Mouse (Mus musculus): ENCODE data around the gene Olfr1325. TPM values are rescaled to one million over a fixed set of nuclear protein-coding genes. Genes with fewer than 3 reads are reported as not detected.
"Not testable (repeated sequence)": the region's sequence is repeated elsewhere in the genome, so short reads cannot be mapped to it uniquely, and the experiment has no call there.

Olfr1325 gene
- not detected in 2 replicates for polyA plus RNA-seq (2014; fragmentation: Nextera tagmentation; extraction: Ambion mirVana)

- Histone ChIP-seq H3K9ac (ENCODE audit: low read length) (no peak within 1 kb of the TSS), H3K36me3 (ENCODE audit: control insufficient read depth, insufficient read depth, low read length) (no peaks in the 10 kb centered on the region), H3K9me3 (replicated peaks; ENCODE audit: control insufficient read depth, low read length) (no peaks in the 10 kb centered on the region), H3K4me2 (ENCODE audit: low read length) (no peak within 1 kb of the TSS), H3K4me3 (ENCODE audit: low read depth, low read length) (no peak within 1 kb of the TSS), H3K27me3 (replicated peaks; ENCODE audit: control insufficient read depth, insufficient read depth, low read length) (no peaks in the 10 kb centered on the region), H3K4me1 (ENCODE audit: control insufficient read depth, insufficient read depth, low read length) (no peaks in the 10 kb centered on the region), H3K27ac (ENCODE audit: low read depth, low read length) (no peak within 1 kb of the TSS)
- DNase-seq (ENCODE audit: low spot score): no peak
- no peak for ATAC-seq
- 88% methylated on average over 2 of the region's 2 CpGs for WGBS
Observed at GRCm38 (mm10) chrX:74592379-74592778, at the start of gene Olfr1325. Gene Olfr1325, plus strand, starts transcription at chrX:74592679.

GRCm38 (mm10) chrX:74574788-74575187, 17.7 kb upstream of the Olfr1325 start, which contains the start of gene Olfr1326-ps1:
Gene Olfr1326-ps1, minus strand, starts transcription at chrX:74574888.
- Histone ChIP-seq H3K36me3 (ENCODE audit: control insufficient read depth, insufficient read depth, low read length) (no peaks in the 10 kb centered on the region), H3K9ac (ENCODE audit: low read length) (no peak within 1 kb of the TSS), H3K4me1 (ENCODE audit: control insufficient read depth, insufficient read depth, low read length) (no peaks in the 10 kb centered on the region), H3K9me3 (replicated peaks; ENCODE audit: control insufficient read depth, low read length) (no peaks in the 10 kb centered on the region), H3K27ac (ENCODE audit: low read depth, low read length) (no peak within 1 kb of the TSS), H3K27me3 (replicated peaks; ENCODE audit: control insufficient read depth, insufficient read depth, low read length) (no peaks in the 10 kb centered on the region), H3K4me2 (ENCODE audit: low read length) (no peak within 1 kb of the TSS), H3K4me3 (ENCODE audit: low read depth, low read length) (no peak within 1 kb of the TSS)
- ATAC-seq (no peak), DNase-seq (ENCODE audit: low spot score) (no peak)

GRCm38 (mm10) chrX:74645466-74646323, 53.2 kb downstream of the Olfr1325 start, which contains the start of gene Gm5640:
Gene Gm5640, minus strand, starts transcription at chrX:74645635.
- not testable (repeated sequence) for H3K4me1 ChIP-seq (ENCODE audit: control insufficient read depth, insufficient read depth, low read length); H3K27me3 ChIP-seq (replicated peaks; ENCODE audit: control insufficient read depth, insufficient read depth, low read length); H3K9me3 ChIP-seq (replicated peaks; ENCODE audit: control insufficient read depth, low read length); H3K4me2 ChIP-seq (ENCODE audit: low read length); H3K4me3 ChIP-seq (ENCODE audit: low read depth, low read length); H3K9ac ChIP-seq (ENCODE audit: low read length); H3K27ac ChIP-seq (ENCODE audit: low read depth, low read length); H3K36me3 ChIP-seq (ENCODE audit: control insufficient read depth, insufficient read depth, low read length)
- WGBS: 66% methylated on average over 2 of the region's 5 CpGs
- peak; percentile 62 for ATAC-seq
- peak; percentile 3 for DNase-seq (ENCODE audit: low spot score)

GRCm38 (mm10) chrX:74646393-74646792, 53.9 kb downstream of the Olfr1325 start:
- WGBS: no CpG with 5 or more reads among the region's 1 CpGs
- not testable (repeated sequence) for H3K9ac ChIP-seq (ENCODE audit: low read length)

More at GRCm38 (mm10) chrX:74646393-74646792, 53.9 kb downstream of the Olfr1325 start:
- not testable (repeated sequence) for H3K36me3 ChIP-seq (ENCODE audit: control insufficient read depth, insufficient read depth, low read length); H3K9me3 ChIP-seq (replicated peaks; ENCODE audit: control insufficient read depth, low read length); H3K4me2 ChIP-seq (ENCODE audit: low read length); DNase-seq (ENCODE audit: low spot score); H3K4me3 ChIP-seq (ENCODE audit: low read depth, low read length); ATAC-seq; H3K27me3 ChIP-seq (replicated peaks; ENCODE audit: control insufficient read depth, insufficient read depth, low read length); H3K27ac ChIP-seq (ENCODE audit: low read depth, low read length); H3K4me1 ChIP-seq (ENCODE audit: control insufficient read depth, insufficient read depth, low read length)

Other genes with a start within 250 kb of the Olfr1325 start
- 90.8 and 109 TPM in 2 replicates for gene Lage3, start 239.1 kb upstream of the Olfr1325 start, polyA plus RNA-seq (2014; fragmentation: Nextera tagmentation; extraction: Ambion mirVana)
- 77.7 and 81.5 TPM in 2 replicates for gene Ubl4a, start 219.5 kb upstream of the Olfr1325 start, polyA plus RNA-seq (2014; fragmentation: Nextera tagmentation; extraction: Ambion mirVana)
- 6.8 and 7.8 TPM in 2 replicates for gene Slc10a3, start 219.3 kb upstream of the Olfr1325 start, polyA plus RNA-seq (2014; fragmentation: Nextera tagmentation; extraction: Ambion mirVana)
- 29.8 and 35.2 TPM in 2 replicates for gene Fam3a, start 199.4 kb upstream of the Olfr1325 start, polyA plus RNA-seq (2014; fragmentation: Nextera tagmentation; extraction: Ambion mirVana)
- gene Ikbkg, start 199.4 kb upstream of the Olfr1325 start, polyA plus RNA-seq (2014; fragmentation: Nextera tagmentation; extraction: Ambion mirVana): 22.9 and 23.4 TPM in 2 replicates
- 67.9 and 68.4 TPM in 2 replicates for gene G6pdx, start 163.5 kb upstream of the Olfr1325 start, polyA plus RNA-seq (2014; fragmentation: Nextera tagmentation; extraction: Ambion mirVana)
- not detected in 2 replicates for gene Gm6880, start 111.3 kb upstream of the Olfr1325 start, polyA plus RNA-seq (2014; fragmentation: Nextera tagmentation; extraction: Ambion mirVana)
- gene Olfr1326-ps1, start 17.8 kb upstream of the Olfr1325 start, polyA plus RNA-seq (2014; fragmentation: Nextera tagmentation; extraction: Ambion mirVana): not detected in 2 replicates
- gene Gm5640, start 53.0 kb downstream of the Olfr1325 start, polyA plus RNA-seq (2014; fragmentation: Nextera tagmentation; extraction: Ambion mirVana): 0.08 and 0.27 TPM in 2 replicates
- gene Gm6890, start 148.2 kb downstream of the Olfr1325 start, polyA plus RNA-seq (2014; fragmentation: Nextera tagmentation; extraction: Ambion mirVana): not detected in 2 replicates
- gene Gm5936, start 244.5 kb downstream of the Olfr1325 start, polyA plus RNA-seq (2014; fragmentation: Nextera tagmentation; extraction: Ambion mirVana): 0.18 TPM in 1 of 2 replicates, not detected in the other